Mouse (Mus musculus): Measurements from ENCODE around the gene Fbxw20. TPM values are rescaled to one million over a fixed set of nuclear protein-coding genes. Genes with fewer than 3 reads are reported as not detected.
"Not testable (repeated sequence)": the region's sequence is repeated elsewhere in the genome, so short reads cannot be mapped to it uniquely, and the experiment has no call there.

Fbxw20 gene
- polyA plus RNA-seq (2017; shearing (Covaris generic)), result not detected

DNA sequence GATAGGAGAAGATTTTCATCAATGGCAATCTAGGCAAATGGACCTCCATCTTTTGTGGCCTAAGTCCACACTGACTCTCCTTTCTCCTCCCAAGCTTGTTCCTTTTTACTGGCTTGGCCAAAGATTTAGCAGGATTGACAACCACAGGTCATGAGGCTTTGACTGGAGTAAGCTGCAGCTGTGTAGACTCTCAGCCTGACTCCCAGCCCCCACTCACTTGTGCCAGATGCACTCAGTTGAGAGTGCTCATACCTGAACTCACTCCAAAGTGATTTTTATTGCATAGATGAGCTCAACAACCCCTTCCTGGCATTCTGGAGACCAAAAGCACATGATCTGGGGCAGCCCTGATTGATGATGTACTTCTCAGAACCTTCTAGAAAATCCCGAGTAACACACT is at the start of gene Fbxw20:
Fbxw20 (minus strand) TSS at position 101 of the 400 bp plus-strand sequence.
- no peak for ATAC-seq

DNA sequence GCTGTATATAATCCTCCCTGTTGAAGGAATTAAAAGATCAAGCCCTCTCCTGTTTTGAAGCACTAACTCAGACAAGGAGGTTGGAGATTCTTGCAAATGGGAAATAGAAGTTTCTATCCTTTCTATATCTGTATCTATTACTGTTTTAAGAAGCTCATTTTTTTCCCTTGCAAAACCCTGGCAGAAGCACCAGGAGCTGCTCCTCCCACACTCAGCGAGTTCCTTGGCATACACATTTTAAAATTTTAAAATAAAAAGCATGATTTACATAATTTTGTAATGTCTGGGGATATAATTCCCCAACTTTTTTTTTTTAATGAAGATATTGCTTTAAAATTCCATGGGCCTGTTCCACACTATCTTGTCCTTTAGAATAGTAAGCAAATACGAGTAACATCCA is 28.5 kb upstream of the Fbxw20 start:
- no peak for ATAC-seq

DNA sequence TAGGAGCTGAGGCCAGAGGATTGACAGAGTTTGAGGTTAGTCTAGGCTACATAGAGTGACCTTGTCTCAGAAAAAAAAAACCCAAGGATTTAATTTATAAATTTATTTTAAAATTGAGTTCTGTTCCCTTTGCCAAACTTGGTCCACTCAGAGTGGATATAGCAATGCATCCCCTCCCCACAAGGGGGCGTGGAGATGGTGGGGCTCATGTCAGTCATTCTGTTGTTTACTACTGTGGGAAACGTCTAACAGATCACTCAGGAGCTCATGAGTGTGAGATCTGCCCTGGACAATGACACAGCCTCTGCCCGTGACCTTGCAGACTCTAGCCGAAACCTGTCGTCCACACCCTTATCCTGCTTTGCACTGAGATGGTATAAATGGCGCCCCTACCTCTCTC is 16.1 kb downstream of the Fbxw20 start:
- no peak for ATAC-seq

DNA sequence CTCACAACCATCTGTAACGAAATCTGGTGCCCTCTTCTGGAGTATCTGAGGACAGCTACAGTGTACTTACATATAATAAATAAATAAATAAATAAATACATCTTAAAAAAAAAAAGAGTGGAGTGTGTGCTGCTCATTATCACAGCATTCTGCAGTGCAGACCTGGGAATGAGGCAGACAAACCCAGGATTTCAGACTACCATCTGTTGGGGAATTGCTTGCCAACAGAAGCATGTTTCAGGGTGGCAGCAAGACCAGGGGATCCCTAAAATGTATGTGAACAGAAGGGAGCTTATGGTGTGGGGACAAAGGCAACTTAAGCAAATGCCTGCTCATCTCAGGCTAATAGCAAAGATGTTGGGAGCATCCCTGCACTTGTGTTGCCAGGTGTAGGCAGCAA is 33.2 kb downstream of the Fbxw20 start:
- not testable (repeated sequence) for ATAC-seq

DNA sequence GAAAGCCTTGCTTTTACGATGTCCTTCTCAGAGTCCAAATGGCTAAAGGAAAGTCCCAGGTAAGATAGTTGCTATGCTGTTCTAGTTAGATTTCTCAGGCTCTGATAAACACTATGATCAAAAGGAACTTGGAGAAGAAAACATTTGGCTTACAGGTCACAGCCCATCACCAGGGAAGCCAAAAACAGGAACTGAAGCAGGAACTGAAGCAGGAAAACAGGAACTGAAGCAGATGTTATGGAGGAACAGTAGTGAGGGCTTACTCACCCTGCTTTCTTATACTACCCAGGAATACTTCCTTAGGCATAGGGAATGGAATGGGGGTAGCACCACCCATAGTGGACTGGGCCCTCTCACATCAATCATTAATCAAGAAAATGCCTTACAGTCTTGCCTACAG is 34.2 kb downstream of the Fbxw20 start:
- no peak for ATAC-seq

DNA sequence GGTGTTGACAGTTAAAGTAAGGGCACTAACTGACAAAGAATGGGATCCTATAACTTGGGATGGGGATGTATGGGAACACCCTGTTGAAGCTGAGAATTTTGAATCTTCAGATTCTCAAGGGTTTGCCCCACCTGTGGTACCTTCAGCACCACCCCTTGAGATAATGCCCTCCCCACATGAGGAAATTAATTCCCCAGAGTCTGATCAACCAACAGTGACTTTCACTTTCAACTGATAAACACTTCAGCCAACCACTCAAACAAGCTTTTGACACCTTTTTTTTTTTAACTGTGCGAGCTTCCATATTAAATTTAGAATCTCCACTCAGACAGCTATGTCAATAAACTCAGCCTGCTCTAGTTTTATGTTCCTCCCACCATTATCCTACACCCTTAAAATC is 35.2 kb downstream of the Fbxw20 start:
- no peak for ATAC-seq

DNA sequence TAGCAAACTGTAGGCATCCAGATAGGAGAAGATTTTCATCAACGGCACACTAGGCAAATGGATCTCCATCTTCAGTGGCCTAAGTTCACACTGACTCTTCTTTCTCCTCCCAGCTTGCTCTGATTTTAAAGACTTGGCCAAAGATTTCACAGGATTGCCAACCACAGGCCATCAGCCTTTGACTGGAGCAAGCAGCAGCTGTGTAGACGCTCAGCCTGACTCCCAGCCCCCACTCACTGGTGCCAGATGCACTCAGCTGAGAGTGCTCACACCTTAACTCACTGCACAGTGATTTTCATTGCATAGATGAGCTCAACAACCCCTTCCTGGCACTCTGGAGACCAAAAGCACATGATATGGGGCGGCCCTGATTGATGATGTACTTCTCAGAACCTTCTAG is 38.7 kb downstream of the Fbxw20 start, which contains the start of gene Fbxw13:
Fbxw13 (minus strand) TSS at position 101 of the 400 bp plus-strand sequence.
- ATAC-seq, result not testable (repeated sequence)

DNA sequence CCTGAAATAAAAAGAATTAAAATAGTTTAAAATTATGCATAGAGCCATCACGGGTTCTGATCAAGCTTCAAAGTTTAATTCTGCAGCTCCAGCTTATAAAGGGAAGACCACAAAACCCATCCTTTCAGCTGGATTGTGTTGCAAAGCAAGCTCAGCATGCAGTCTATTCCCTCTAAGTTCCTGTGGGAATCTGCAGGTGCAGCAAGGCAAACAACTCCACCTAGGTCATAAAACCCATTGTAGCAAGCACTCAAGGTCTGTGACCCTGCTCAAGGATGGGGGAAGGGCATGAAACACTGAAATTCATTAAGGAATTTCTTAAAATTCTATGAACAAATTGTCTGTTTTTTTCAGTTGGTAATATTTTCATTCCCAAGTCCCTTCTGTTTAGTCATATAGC is 57.3 kb downstream of the Fbxw20 start:
- no peak for ATAC-seq

DNA sequence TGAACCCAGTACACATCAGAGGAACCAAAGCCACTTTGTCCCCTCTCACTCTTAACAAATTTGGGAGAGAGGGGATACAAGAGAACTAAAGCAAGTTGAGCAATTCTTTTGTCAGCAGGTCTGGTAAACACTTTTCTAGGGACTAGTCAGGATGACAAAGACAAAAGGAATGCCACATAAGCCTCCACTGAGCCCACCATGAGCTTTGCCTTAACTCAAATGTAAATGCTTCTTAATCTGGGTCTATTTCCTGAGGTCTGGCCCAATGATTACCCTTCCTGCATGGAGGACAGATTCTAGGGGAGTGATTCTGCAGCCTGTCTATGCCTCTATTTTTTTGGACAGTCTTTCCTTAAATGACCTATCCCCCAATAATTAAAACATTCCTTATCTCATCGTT is 58.3 kb downstream of the Fbxw20 start:
- ATAC-seq, result no peak

Other genes starting within 250 kb of the Fbxw20 start
- gene Ucn2, start 248.7 kb downstream of the Fbxw20 start, polyA plus RNA-seq (2017; shearing (Covaris generic)), result not detected
- gene Pfkfb4, start 243.0 kb downstream of the Fbxw20 start, polyA plus RNA-seq (2017; shearing (Covaris generic)), result 1 to 10 TPM; 2.2 to 2.5 TPM
- gene Shisa5, start 196.2 kb downstream of the Fbxw20 start, polyA plus RNA-seq (2017; shearing (Covaris generic)), result 1,000 to 10,000 TPM; 2,345 to 2,363 TPM
- gene Trex1, start 175.0 kb downstream of the Fbxw20 start, polyA plus RNA-seq (2017; shearing (Covaris generic)), result 10 to 100 TPM; 36.6 to 42.8 TPM
- gene Atrip, start 160.6 kb downstream of the Fbxw20 start, polyA plus RNA-seq (2017; shearing (Covaris generic)), result 10 to 100 TPM; 15.3 to 16.3 TPM
- 10 to 100 TPM; 10.9 to 12.4 TPM for gene Ccdc51, start 152.3 kb downstream of the Fbxw20 start, polyA plus RNA-seq (2017; shearing (Covaris generic))
- 100 to 1,000 TPM; 726 to 879 TPM for gene Tma7, start 152.2 kb downstream of the Fbxw20 start, polyA plus RNA-seq (2017; shearing (Covaris generic))
- gene Plxnb1, start 139.4 kb downstream of the Fbxw20 start, polyA plus RNA-seq (2017; shearing (Covaris generic)), result under 1 TPM; 0.16 to 0.80 TPM
- not detected for gene Fbxw21, start 72.7 kb downstream of the Fbxw20 start, polyA plus RNA-seq (2017; shearing (Covaris generic))
- not detected for gene Fbxw13, start 38.8 kb downstream of the Fbxw20 start, polyA plus RNA-seq (2017; shearing (Covaris generic))
- not detected for gene Fbxw14, start 52.9 kb upstream of the Fbxw20 start, polyA plus RNA-seq (2017; shearing (Covaris generic))
- not detected for gene Fbxw28, start 104.9 kb upstream of the Fbxw20 start, polyA plus RNA-seq (2017; shearing (Covaris generic))
- not detected for gene Fbxw22, start 169.5 kb upstream of the Fbxw20 start, polyA plus RNA-seq (2017; shearing (Covaris generic))
- gene Fbxw16, start 214.4 kb upstream of the Fbxw20 start, polyA plus RNA-seq (2017; shearing (Covaris generic)), result not detected